Mouse (Mus musculus): ENCODE data around the gene 1520401A03Rik. TPM values are rescaled to one million over a fixed set of nuclear protein-coding genes. Genes with fewer than 3 reads are reported as not detected.

1520401A03Rik gene
- polyA plus RNA-seq, 1 experiment from 2014 or later, result 0.15 TPM

- no peak overlapping the region for H3K27ac ChIP-seq (replicated peaks)
- peak overlapping the region; percentile 61 for H3K4me2 ChIP-seq
- no peaks in the 10 kb centered on the region for H3K9me3 ChIP-seq (replicated peaks)
- no peak for ATAC-seq (ENCODE audit: insufficient read depth)
- peaks cover 44% of the 10 kb centered on the region for H3K27me3 ChIP-seq
- H3K4me3 ChIP-seq (replicated peaks), result peak overlapping the region; percentile 46
- H3K4me1 ChIP-seq (replicated peaks), result peaks cover 22% of the 10 kb centered on the region
- H3K9ac ChIP-seq, result no peak overlapping the region
- H3K36me3 ChIP-seq (replicated peaks), result no peaks in the 10 kb centered on the region
- 62% methylated on average over 11 of the region's 11 CpGs for WGBS (ENCODE audit: insufficient replicate concordance)
Measured at GRCm38 (mm10) chr17:23749400-23750191, 27.0 kb upstream of the 1520401A03Rik start.

- Histone ChIP-seq H3K4me1 (replicated peaks) (peaks cover 22% of the 10 kb centered on the region), H3K27me3 (peaks cover 52% of the 10 kb centered on the region), H3K9ac (no peak overlapping the region), H3K9me3 (replicated peaks) (no peaks in the 10 kb centered on the region), H3K27ac (replicated peaks) (no peak overlapping the region), H3K36me3 (replicated peaks) (no peaks in the 10 kb centered on the region), H3K4me3 (replicated peaks) (peak overlapping the region; percentile 46), H3K4me2 (peak overlapping the region; percentile 61)
- 19% methylated on average over 10 of the region's 10 CpGs for WGBS (ENCODE audit: insufficient replicate concordance)
- peak; percentile 20; the same call in 1 of the 2 replicates for ATAC-seq (ENCODE audit: insufficient read depth)
Measured at GRCm38 (mm10) chr17:23748631-23749391, 26.2 kb upstream of the 1520401A03Rik start.

DNA sequence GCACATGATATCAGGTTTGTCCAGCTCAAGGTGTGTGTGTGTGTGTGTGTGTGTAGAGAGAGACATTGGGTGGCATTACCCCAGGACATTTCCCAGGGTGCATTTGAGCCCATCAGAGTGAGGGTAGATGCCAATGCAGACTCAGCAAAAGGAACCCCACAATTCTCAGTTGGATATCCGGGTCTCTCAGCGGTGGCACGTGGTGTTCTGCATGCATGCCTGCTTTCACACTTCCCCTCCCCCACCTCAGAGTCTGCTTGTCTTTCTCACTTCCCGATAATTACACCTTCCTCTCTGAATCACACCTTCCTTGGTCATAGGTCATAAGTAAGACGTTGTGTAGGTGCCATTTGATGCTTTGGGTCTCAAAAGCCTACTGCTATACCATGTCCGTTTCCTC lies 25.4 kb upstream of the 1520401A03Rik start:
- Histone ChIP-seq H3K4me2 (no peak overlapping the region), H3K27me3 (peaks cover 60% of the 10 kb centered on the region), H3K9ac (no peak overlapping the region), H3K4me3 (replicated peaks) (no peak overlapping the region), H3K36me3 (replicated peaks) (no peaks in the 10 kb centered on the region), H3K9me3 (replicated peaks) (no peaks in the 10 kb centered on the region), H3K27ac (replicated peaks) (no peak overlapping the region), H3K4me1 (replicated peaks) (peaks cover 22% of the 10 kb centered on the region)
- 21% methylated on average over 6 of the region's 6 CpGs for WGBS (ENCODE audit: insufficient replicate concordance)
- no peak for ATAC-seq (ENCODE audit: insufficient read depth)

GRCm38 (mm10) chr17:23747471-23747870 lies 24.9 kb upstream of the 1520401A03Rik start:
- Histone ChIP-seq H3K9ac (no peak overlapping the region), H3K4me1 (replicated peaks) (peaks cover 24% of the 10 kb centered on the region), H3K27ac (replicated peaks) (no peak overlapping the region), H3K4me2 (no peak overlapping the region), H3K4me3 (replicated peaks) (no peak overlapping the region), H3K27me3 (peaks cover 65% of the 10 kb centered on the region), H3K9me3 (replicated peaks) (no peaks in the 10 kb centered on the region), H3K36me3 (replicated peaks) (no peaks in the 10 kb centered on the region)
- no peak for ATAC-seq (ENCODE audit: insufficient read depth)
- 58% methylated on average over 3 of the region's 3 CpGs for WGBS (ENCODE audit: insufficient replicate concordance)

DNA sequence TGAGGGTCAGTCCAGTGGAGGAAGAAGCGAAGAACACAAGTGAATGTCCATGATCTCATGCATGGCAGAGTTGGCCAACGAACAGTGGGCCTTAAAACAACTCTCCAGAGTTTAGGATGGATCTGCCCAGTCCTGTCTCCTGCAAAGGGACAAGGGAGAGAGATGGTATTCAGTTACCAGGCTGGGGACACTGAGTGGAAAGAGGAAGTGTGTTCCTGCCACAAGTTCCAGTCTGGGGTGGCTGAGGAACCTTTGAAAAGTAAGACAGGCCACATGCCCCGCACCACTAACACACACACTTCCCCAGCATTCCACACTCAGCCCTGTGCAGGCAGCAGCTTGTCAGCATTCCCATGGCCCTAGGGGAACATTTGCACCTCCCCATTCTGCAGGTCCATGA lies 24.2 kb upstream of the 1520401A03Rik start:
- 53% methylated on average over 3 of the region's 3 CpGs for WGBS (ENCODE audit: insufficient replicate concordance)
- no peak for ATAC-seq (ENCODE audit: insufficient read depth)

DNA sequence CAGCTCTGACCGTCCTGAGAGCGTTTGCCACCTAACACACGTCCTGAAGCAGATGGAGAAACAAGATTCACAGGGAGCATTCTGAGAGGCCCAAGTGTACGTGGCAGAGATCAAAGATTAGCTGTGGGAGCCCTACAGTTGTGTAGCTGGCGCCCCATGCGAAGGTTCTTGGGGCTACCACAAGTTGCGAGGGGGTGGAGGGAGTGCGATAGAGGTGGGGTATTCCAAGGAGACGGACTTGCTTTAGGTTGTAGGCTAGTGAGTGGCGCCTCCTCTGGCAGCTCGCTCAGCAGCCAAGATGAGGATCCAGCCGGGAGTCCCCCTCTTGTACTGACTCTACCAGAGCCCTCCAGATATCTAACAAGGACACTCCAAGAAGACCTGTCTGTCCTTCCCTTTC lies 23.7 kb upstream of the 1520401A03Rik start:
- Histone ChIP-seq H3K4me2 (no peak overlapping the region; the same call in 1 of the 2 replicates), H3K27me3 (peaks cover 77% of the 10 kb centered on the region), H3K4me3 (replicated peaks) (no peak overlapping the region), H3K27ac (replicated peaks) (no peak overlapping the region), H3K9ac (no peak overlapping the region), H3K9me3 (replicated peaks) (no peaks in the 10 kb centered on the region), H3K36me3 (replicated peaks) (no peaks in the 10 kb centered on the region), H3K4me1 (replicated peaks) (peaks cover 36% of the 10 kb centered on the region)
- WGBS (ENCODE audit: insufficient replicate concordance), result 9% methylated on average over 12 of the region's 12 CpGs
- ATAC-seq (ENCODE audit: insufficient read depth), result no peak

More for the DNA sequence above, 24.2 kb upstream of the 1520401A03Rik start:
- Histone ChIP-seq H3K9ac (no peak overlapping the region), H3K27me3 (peaks cover 72% of the 10 kb centered on the region), H3K36me3 (replicated peaks) (no peaks in the 10 kb centered on the region), H3K4me2 (no peak overlapping the region), H3K4me3 (replicated peaks) (no peak overlapping the region), H3K27ac (replicated peaks) (no peak overlapping the region), H3K9me3 (replicated peaks) (no peaks in the 10 kb centered on the region), H3K4me1 (replicated peaks) (peaks cover 31% of the 10 kb centered on the region)

- ATAC-seq (ENCODE audit: insufficient read depth), result no peak
- Histone ChIP-seq H3K4me2 (peak within 1 kb of the TSS; percentile 42), H3K27me3 (peaks cover 84% of the 10 kb centered on the region), H3K4me3 (replicated peaks) (peak within 1 kb of the TSS; percentile 17), H3K9me3 (replicated peaks) (no peaks in the 10 kb centered on the region), H3K36me3 (replicated peaks) (no peaks in the 10 kb centered on the region), H3K4me1 (replicated peaks) (peaks cover 43% of the 10 kb centered on the region), H3K9ac (no peak within 1 kb of the TSS), H3K27ac (replicated peaks) (no peak within 1 kb of the TSS)
- 2% methylated on average over 45 of the region's 45 CpGs for WGBS (ENCODE audit: insufficient replicate concordance)
Measured at GRCm38 (mm10) chr17:23745301-23746251, 23.0 kb upstream of the 1520401A03Rik start, which contains the start of gene Kremen2. Kremen2 (minus strand) TSS chr17:23745833.

DNA sequence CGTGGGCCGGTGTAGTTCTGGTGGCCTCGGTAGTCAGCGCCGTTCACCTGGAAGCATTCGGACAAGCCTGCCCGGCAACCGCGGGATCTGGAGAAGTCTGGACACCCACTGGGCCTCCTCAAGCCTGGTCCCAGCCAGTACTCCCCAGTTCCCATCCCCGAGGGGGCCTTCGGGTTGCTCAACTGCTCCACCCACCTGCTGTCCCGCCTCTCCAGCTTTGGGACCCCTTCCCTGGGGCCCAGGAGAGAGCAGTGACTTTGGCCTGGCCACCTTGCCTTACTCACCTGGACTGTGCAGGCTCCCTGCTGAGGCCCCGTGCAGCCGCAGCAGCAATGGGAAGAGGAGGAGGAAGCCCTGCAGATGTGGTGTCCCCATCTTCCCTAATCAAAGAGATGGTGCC lies 22.1 kb upstream of the 1520401A03Rik start:
- H3K27me3 ChIP-seq, result peaks cover 93% of the 10 kb centered on the region
- no peak overlapping the region for H3K4me2 ChIP-seq
- no peak overlapping the region for H3K4me3 ChIP-seq (replicated peaks)
- peaks cover 52% of the 10 kb centered on the region for H3K4me1 ChIP-seq (replicated peaks)
- no peaks in the 10 kb centered on the region for H3K9me3 ChIP-seq (replicated peaks)
- H3K36me3 ChIP-seq (replicated peaks), result no peaks in the 10 kb centered on the region
- WGBS (ENCODE audit: insufficient replicate concordance), result 6% methylated on average over 14 of the region's 14 CpGs
- no peak overlapping the region for H3K9ac ChIP-seq
- ATAC-seq (ENCODE audit: insufficient read depth), result no peak
- no peak overlapping the region for H3K27ac ChIP-seq (replicated peaks)

- peaks cover 99% of the 10 kb centered on the region for H3K27me3 ChIP-seq
- no peaks in the 10 kb centered on the region for H3K36me3 ChIP-seq (replicated peaks)
- 19% methylated on average over 8 of the region's 8 CpGs for WGBS (ENCODE audit: insufficient replicate concordance)
- H3K4me1 ChIP-seq (replicated peaks), result peaks cover 54% of the 10 kb centered on the region
- ATAC-seq (ENCODE audit: insufficient read depth), result no peak
- no peak overlapping the region for H3K4me2 ChIP-seq
- H3K9ac ChIP-seq, result no peak overlapping the region
- no peaks in the 10 kb centered on the region for H3K9me3 ChIP-seq (replicated peaks)
- H3K4me3 ChIP-seq (replicated peaks), result no peak overlapping the region
- no peak overlapping the region for H3K27ac ChIP-seq (replicated peaks)
Measured at GRCm38 (mm10) chr17:23744076-23744475, 21.5 kb upstream of the 1520401A03Rik start.

DNA sequence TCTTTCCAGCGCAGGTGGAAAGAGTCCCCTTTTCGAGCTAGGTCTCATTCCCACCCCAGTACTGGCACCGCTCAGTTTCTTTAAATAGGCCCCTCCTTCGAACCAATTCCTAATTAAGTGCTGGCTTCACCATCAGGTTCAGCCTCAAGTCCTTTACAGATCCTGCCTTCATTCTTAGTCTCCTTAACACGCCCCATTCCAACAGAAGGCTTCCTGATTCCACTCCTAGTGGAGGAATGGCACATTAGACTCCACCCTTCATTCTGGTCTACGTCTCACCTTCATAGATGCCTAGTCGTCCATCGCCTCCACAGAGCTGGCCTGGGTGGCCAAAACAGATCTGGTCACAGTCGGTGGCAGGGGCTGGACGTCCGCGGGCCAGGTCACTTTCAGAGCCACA lies 20.4 kb upstream of the 1520401A03Rik start:
- H3K36me3 ChIP-seq (replicated peaks), result no peaks in the 10 kb centered on the region
- 49% methylated on average over 12 of the region's 12 CpGs for WGBS (ENCODE audit: insufficient replicate concordance)
- H3K4me1 ChIP-seq (replicated peaks), result peaks cover 63% of the 10 kb centered on the region
- H3K9ac ChIP-seq, result no peak overlapping the region
- ATAC-seq (ENCODE audit: insufficient read depth), result no peak
- H3K4me2 ChIP-seq, result peak overlapping the region; percentile 15; the same call in 1 of the 2 replicates
- peaks cover 100% of the 10 kb centered on the region for H3K27me3 ChIP-seq
- no peak overlapping the region for H3K4me3 ChIP-seq (replicated peaks)
- no peaks in the 10 kb centered on the region for H3K9me3 ChIP-seq (replicated peaks)
- no peak overlapping the region for H3K27ac ChIP-seq (replicated peaks)

Measured in liver, embryonic 15.5 days (tissue).